Mouse (Mus musculus) megakaryocyte, embryonic 14.5 days (primary cell): ENCODE measurements at regions not wholly inside any gene's neighbourhood (a gene's known extent, or its start where the extent isn't known, plus 50 kb on each side); places are given as distances from the start of the nearest gene placed in this dataset.

ENCODE experiments used
- FLI1 ChIP-seq: IDR thresholded peaks from 2 replicates; pipeline ENCODE4 v1.6.1; 2012; ENCODE audit warnings: low read length, inconsistent platforms, mixed read lengths
- GATA1 ChIP-seq: IDR thresholded peaks from 3 replicates; pipeline ENCODE4 v1.6.1; 2012; ENCODE audit warnings: mixed read lengths, low read length, inconsistent platforms, borderline replicate concordance

- TF ChIP-seq GATA1, result no peak
- TF ChIP-seq FLI1, result no peak
Measured at GRCm38 (mm10) chr1:186905942-186906341, 61.3 kb upstream of the D1Pas1 start.
